Mouse (Mus musculus): ENCODE data around the gene Phc2. TPM values are rescaled to one million over a fixed set of nuclear protein-coding genes. Genes with fewer than 3 reads are reported as not detected.

Gene Phc2
- polyA plus RNA-seq, 1 experiment from 2014 or later = 46.9 TPM

- peak; percentile 61; the same call in 1 of the 2 replicates for ATAC-seq (ENCODE audit: insufficient read depth, low FRiP score, low read depth)
- Histone ChIP-seq H3K4me1 (peaks cover 40% of the 10 kb centered on the region), H3K4me2 (peak overlapping the region; percentile 59), H3K9me3 (no peaks in the 10 kb centered on the region), H3K4me3 (replicated peaks) (peak overlapping the region; percentile 28), H3K27me3 (replicated peaks) (no peaks in the 10 kb centered on the region), H3K9ac (0 out of 2 replicates have a peak overlapping the region, but pooled peaks have one; percentile 11), H3K36me3 (no peaks in the 10 kb centered on the region), H3K27ac (peak overlapping the region; percentile 63)
- 5% methylated on average over 24 of the region's 24 CpGs for WGBS
These were observed 57.1 kb downstream of the Phc2 start for GRCm38 (mm10) chr4:128711455-128712135.

GRCm38 (mm10) chr4:128712136-128712655, 57.7 kb downstream of the Phc2 start:
- no peaks in the 10 kb centered on the region for H3K36me3 ChIP-seq
- peaks cover 39% of the 10 kb centered on the region for H3K4me1 ChIP-seq
- H3K4me3 ChIP-seq (replicated peaks) = peak overlapping the region; percentile 28
- H3K27me3 ChIP-seq (replicated peaks) = no peaks in the 10 kb centered on the region
- 46% methylated on average over 13 of the region's 13 CpGs for WGBS
- no peak for ATAC-seq (ENCODE audit: insufficient read depth, low FRiP score, low read depth)
- H3K27ac ChIP-seq = peak overlapping the region; percentile 63
- no peaks in the 10 kb centered on the region for H3K9me3 ChIP-seq
- H3K4me2 ChIP-seq = peak overlapping the region; percentile 59
- 0 out of 2 replicates have a peak overlapping the region, but pooled peaks have one; percentile 11 for H3K9ac ChIP-seq

DNA sequence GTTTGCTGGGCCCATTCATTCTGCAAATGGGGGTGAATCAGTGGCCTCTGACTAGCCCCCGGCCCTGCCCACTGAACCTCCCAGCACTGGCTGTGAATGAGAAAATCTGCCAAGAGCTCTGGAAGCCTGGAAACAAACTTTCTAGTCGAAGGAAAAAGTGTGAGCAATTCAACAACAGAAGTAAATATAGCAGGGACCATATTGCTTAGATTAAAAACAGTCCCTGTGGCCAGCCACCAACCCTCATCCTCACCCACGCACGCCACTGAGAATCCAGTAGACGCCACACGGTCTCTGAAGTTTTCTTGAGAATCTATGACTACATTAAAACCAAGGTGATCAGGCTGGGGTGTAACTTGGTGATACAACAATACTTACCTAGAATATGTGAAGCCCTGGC, 58.4 kb downstream of the Phc2 start:
- Histone ChIP-seq H3K27me3 (replicated peaks) (no peaks in the 10 kb centered on the region), H3K4me1 (peaks cover 39% of the 10 kb centered on the region), H3K9me3 (no peaks in the 10 kb centered on the region), H3K36me3 (no peaks in the 10 kb centered on the region), H3K27ac (no peak overlapping the region), H3K4me3 (replicated peaks) (no peak overlapping the region), H3K9ac (no peak overlapping the region), H3K4me2 (no peak overlapping the region)
- WGBS = 82% methylated on average over 6 of the region's 6 CpGs
- no peak for ATAC-seq (ENCODE audit: insufficient read depth, low FRiP score, low read depth)

DNA sequence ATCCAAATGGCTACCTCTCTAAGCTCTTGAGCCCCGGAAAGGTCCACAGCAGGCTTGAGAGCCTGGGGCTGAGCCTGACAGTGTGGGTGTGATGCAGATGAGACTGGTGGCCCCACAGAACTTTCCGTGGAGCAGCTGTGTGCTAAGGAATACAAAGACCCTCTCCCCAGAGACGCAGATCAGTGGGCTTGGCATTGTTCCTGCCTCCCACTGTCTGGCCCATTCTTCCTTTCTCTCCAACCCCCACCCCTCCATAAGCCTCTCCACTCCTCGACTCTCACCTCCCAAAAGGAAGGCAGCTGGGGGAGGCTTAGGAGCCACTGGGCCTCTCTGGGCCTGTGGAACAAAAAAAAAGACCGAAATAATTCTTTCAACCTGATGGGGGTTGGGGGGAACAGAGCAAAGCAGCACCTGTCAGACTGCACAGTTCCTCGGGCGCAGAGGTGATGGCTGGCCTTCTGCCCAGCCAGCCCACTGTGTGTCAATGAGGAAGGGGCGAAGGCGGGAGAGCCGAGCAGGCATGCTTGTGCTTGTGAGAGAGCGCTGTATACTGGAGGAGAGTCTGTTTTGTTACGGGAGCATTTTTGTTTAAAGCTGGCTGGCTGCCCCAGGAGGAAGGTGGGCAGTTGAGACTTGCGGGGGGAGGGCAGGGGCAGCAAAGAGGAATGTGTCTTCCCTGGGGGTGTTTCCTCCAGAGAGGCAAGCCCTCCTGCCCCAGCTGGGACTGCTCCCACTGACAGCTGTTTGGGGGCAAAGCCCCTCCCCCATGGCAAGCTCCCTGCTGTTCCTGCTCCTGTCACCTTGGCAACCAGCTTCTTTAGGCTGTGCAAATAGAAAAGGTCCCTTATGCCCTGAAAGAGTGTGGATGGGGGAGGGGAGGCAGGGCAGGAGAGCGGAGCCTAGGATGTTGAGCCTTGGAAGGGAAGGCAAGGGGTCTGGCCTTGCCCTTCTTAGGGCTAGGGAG, 61.0 kb downstream of the Phc2 start:
- no peaks in the 10 kb centered on the region for H3K9me3 ChIP-seq
- peaks cover 52% of the 10 kb centered on the region for H3K4me1 ChIP-seq
- H3K36me3 ChIP-seq = no peaks in the 10 kb centered on the region
- peak; percentile 75 for ATAC-seq (ENCODE audit: insufficient read depth, low FRiP score, low read depth)
- no peak overlapping the region for H3K9ac ChIP-seq
- H3K27me3 ChIP-seq (replicated peaks) = no peaks in the 10 kb centered on the region
- WGBS = 13% methylated on average over 14 of the region's 14 CpGs
- H3K4me3 ChIP-seq (replicated peaks) = no peak overlapping the region
- peak overlapping the region; percentile 43 for H3K4me2 ChIP-seq
- H3K27ac ChIP-seq = peak overlapping the region; percentile 76

GRCm38 (mm10) chr4:128716279-128716678, 61.8 kb downstream of the Phc2 start:
- Histone ChIP-seq H3K27me3 (replicated peaks) (no peaks in the 10 kb centered on the region), H3K9ac (no peak overlapping the region), H3K4me2 (peak overlapping the region; percentile 43), H3K9me3 (no peaks in the 10 kb centered on the region), H3K4me3 (replicated peaks) (no peak overlapping the region), H3K27ac (peak overlapping the region; percentile 76), H3K36me3 (no peaks in the 10 kb centered on the region), H3K4me1 (peaks cover 56% of the 10 kb centered on the region)
- ATAC-seq (ENCODE audit: insufficient read depth, low FRiP score, low read depth) = no peak
- 18% methylated on average over 4 of the region's 4 CpGs for WGBS

DNA sequence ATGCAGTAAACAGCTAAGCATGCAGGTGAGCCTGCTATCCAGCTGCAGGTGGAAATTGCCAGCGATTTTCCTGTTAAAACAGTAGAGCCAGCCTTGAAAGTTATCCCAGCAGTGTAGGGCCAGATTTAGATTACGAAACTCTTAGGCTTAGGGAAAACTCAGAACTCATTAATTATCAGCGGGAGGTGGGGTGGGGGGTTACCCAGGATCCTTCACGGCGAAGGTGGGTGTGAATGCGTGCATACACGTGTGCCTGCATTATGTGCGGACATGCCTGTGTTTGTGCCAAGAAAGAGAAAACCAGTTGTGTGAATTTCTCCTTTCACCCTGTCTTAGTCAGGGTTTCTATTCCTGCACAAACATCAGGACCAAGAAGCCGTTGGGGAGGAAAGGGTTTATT, 62.2 kb downstream of the Phc2 start:
- ATAC-seq (ENCODE audit: insufficient read depth, low FRiP score, low read depth) = no peak
- 38% methylated on average over 9 of the region's 9 CpGs for WGBS
- H3K9me3 ChIP-seq = no peaks in the 10 kb centered on the region
- peaks cover 56% of the 10 kb centered on the region for H3K4me1 ChIP-seq
- H3K36me3 ChIP-seq = no peaks in the 10 kb centered on the region
- H3K4me3 ChIP-seq (replicated peaks) = no peak overlapping the region
- no peaks in the 10 kb centered on the region for H3K27me3 ChIP-seq (replicated peaks)
- H3K27ac ChIP-seq = peak overlapping the region; percentile 76
- no peak overlapping the region for H3K9ac ChIP-seq
- H3K4me2 ChIP-seq = no peak overlapping the region

GRCm38 (mm10) chr4:128720110-128720509, 65.6 kb downstream of the Phc2 start:
- ATAC-seq (ENCODE audit: insufficient read depth, low FRiP score, low read depth) = peak; percentile 28; the same call in 1 of the 2 replicates
- no peak overlapping the region for H3K4me3 ChIP-seq (replicated peaks)
- no peaks in the 10 kb centered on the region for H3K36me3 ChIP-seq
- 10% methylated on average over 5 of the region's 5 CpGs for WGBS
- H3K4me1 ChIP-seq = peaks cover 40% of the 10 kb centered on the region
- no peaks in the 10 kb centered on the region for H3K9me3 ChIP-seq
- H3K4me2 ChIP-seq = no peak overlapping the region
- H3K27me3 ChIP-seq (replicated peaks) = no peaks in the 10 kb centered on the region
- H3K9ac ChIP-seq = no peak overlapping the region
- peak overlapping the region; percentile 65 for H3K27ac ChIP-seq

DNA sequence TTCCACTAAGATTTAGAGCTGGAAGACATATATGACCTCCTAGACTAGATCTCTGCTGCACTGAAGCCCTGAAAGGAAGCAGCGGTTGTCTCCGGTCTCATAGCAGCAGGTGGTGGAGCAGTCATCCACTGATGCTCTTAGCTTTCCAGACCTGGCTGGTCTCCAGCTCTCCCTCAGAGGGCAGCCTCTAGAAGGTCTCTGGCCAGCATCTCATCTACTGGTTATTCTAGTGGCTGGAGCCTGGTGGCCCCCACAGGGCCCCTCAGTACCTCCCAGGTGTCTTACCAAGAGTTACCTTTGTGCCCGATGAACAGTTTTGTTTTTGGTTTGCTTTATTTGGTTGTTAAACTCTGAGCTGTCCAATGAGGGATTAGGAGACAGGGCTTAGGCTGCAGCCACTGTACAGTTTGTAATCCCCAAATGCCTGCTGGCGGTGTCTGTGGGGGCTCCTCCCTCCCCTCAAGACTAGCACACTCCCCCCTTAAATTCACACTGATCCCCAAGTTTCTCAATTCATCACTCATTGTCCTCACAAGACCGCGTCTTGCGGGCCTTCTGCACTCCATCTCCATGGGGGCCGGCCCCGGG, 66.7 kb downstream of the Phc2 start:
- peaks cover 30% of the 10 kb centered on the region for H3K4me1 ChIP-seq
- H3K27ac ChIP-seq = no peak overlapping the region
- H3K9me3 ChIP-seq = no peaks in the 10 kb centered on the region
- H3K27me3 ChIP-seq (replicated peaks) = no peaks in the 10 kb centered on the region
- no peaks in the 10 kb centered on the region for H3K36me3 ChIP-seq
- no peak for ATAC-seq (ENCODE audit: insufficient read depth, low FRiP score, low read depth)
- H3K4me3 ChIP-seq (replicated peaks) = no peak overlapping the region
- H3K4me2 ChIP-seq = no peak overlapping the region
- WGBS = 55% methylated on average over 9 of the region's 9 CpGs
- H3K9ac ChIP-seq = no peak overlapping the region; the same call in 1 of the 2 replicates

- no peak for ATAC-seq (ENCODE audit: insufficient read depth, low FRiP score, low read depth)
- no peaks in the 10 kb centered on the region for H3K36me3 ChIP-seq
These were observed 67.3 kb downstream of the Phc2 start for GRCm38 (mm10) chr4:128721761-128722160.

DNA sequence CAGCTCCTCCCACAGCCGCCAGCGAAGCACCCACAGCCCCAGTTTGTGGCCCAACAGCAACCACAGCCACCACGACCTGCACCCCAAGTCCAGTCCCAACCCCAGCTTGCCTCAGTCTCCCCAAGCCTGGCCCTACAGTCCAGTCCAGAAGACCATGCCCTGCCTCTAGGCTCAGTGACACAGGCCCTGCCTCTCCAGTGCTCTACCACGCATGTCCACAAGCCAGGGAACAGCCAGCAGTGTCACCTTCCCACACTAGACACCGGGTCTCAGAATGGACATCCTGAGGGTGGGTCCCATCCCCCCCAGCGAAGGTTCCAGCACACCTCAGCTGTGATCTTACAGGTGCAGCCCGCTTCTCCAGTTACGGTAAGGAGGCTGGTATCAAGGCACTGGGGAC, 68.4 kb downstream of the Phc2 start:
- H3K9ac ChIP-seq = no peak overlapping the region
- H3K27me3 ChIP-seq (replicated peaks) = no peaks in the 10 kb centered on the region
- no peak overlapping the region for H3K4me2 ChIP-seq
- no peak overlapping the region for H3K27ac ChIP-seq
- peaks cover 24% of the 10 kb centered on the region for H3K4me1 ChIP-seq
- H3K9me3 ChIP-seq = no peaks in the 10 kb centered on the region
- no peaks in the 10 kb centered on the region for H3K36me3 ChIP-seq
- H3K4me3 ChIP-seq (replicated peaks) = no peak overlapping the region
- WGBS = 87% methylated on average over 8 of the region's 8 CpGs
- no peak for ATAC-seq (ENCODE audit: insufficient read depth, low FRiP score, low read depth)

More at GRCm38 (mm10) chr4:128721761-128722160, 67.3 kb downstream of the Phc2 start:
- Histone ChIP-seq H3K4me1 (peaks cover 24% of the 10 kb centered on the region), H3K4me3 (replicated peaks) (no peak overlapping the region), H3K27ac (no peak overlapping the region), H3K4me2 (no peak overlapping the region), H3K27me3 (replicated peaks) (no peaks in the 10 kb centered on the region), H3K9me3 (no peaks in the 10 kb centered on the region), H3K9ac (no peak overlapping the region)
- 78% methylated on average over 4 of the region's 4 CpGs for WGBS

DNA sequence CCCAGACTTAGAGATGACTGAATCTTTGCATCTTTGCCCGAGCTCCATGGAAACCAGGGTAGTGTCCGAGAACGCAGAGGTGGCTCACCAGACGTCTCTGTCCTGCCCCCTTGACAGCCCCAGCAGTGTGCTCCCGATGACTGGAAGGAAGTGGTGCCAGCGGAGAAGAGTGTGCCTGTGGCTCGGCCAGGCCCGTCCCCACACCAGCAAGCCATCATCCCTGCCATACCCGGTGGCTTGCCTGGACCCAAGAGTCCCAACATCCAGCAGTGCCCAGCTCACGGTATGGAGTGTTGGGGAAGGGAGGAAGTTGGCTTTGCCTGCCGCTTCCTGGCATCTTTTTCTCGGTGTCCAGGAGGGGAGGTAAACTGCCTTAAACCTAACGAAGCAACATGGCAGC, 68.9 kb downstream of the Phc2 start:
- Histone ChIP-seq H3K36me3 (no peaks in the 10 kb centered on the region), H3K27ac (no peak overlapping the region)

More for the DNA sequence above, 68.9 kb downstream of the Phc2 start:
- no peaks in the 10 kb centered on the region for H3K27me3 ChIP-seq (replicated peaks)
- H3K9me3 ChIP-seq = no peaks in the 10 kb centered on the region
- H3K4me3 ChIP-seq (replicated peaks) = no peak overlapping the region
- H3K4me1 ChIP-seq = peaks cover 24% of the 10 kb centered on the region
- no peak overlapping the region for H3K4me2 ChIP-seq
- ATAC-seq (ENCODE audit: insufficient read depth, low FRiP score, low read depth) = no peak
- WGBS = 79% methylated on average over 13 of the region's 13 CpGs
- no peak overlapping the region for H3K9ac ChIP-seq
